8 mouse cellular contexts compared by ENCODE assay signal in the genomic region with DNA sequence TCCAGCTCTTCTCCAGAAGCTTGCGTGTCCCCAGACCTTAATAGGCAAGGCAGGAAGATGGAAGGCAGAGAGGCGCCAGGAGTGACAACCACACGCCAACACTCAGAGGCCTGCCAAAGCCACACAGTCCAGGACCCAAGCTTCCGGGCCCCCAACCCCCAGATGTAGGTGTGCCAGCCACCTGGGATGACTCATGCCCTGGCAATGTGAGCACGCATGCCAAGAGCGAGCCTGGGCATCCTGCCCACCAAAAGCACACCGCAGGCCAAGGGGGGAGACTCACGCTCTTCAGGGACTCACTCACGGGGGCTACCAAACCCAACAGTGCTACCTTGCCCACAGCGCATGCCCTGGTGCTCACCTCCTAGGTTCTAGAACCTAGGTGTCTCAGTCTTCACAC. TPM values are rescaled to one million over a fixed set of nuclear protein-coding genes. Genes with fewer than 3 reads are reported as not detected.
A peak's percentile ranks its signal among the peaks of the same experiment; 100 is the strongest.
DNase-seq lines count a peak whose midpoint lies in the region; ATAC-seq and TF ChIP-seq lines count a peak whose summit lies in the region.
"Had no signal": no experiment of that assay in that cellular context is flagged by ENCODE, and none has a peak within 500 bp of the region (broad histone marks: within the 10 kb centered on the region; RNA-seq: fewer than 3 reads in every experiment).

No protein-coding gene starts in this region.

- WGBS in hindbrain, embryonic 14.5 days = 55% methylated on average over 10 of the region's 10 CpGs
- WGBS in limb, embryonic 11.5 days = 52% methylated on average over 10 of the region's 10 CpGs
- 54% methylated on average over 10 of the region's 10 CpGs for WGBS in midbrain, embryonic 15.5 days

- TF ChIP-seq CTCF in Patski (IDR thresholded peaks at IDR 0.05) = no peak
- no peak for TF ChIP-seq CTCF in embryonic fibroblast, embryonic 13.5 days (IDR thresholded peaks at IDR 0.05; ENCODE audit: borderline replicate concordance, insufficient read depth, low read length)

- in situ Hi-C loops in Patski (cut with MboI; ENCODE audit: low pct_unique_long_range_greater_than_20kb) = no loop called here

- peak; percentile 59 for DNase-seq in CD4-positive, CD25-positive, alpha-beta regulatory T cell, adult 2 months (ENCODE audit: low read depth, low spot score)
- no peak for DNase-seq in Patski (ENCODE audit: low read depth, low spot score)
- no peak for DNase-seq in hindbrain, embryonic 14.5 days (ENCODE audit: low spot score)
- no peak for DNase-seq in limb, embryonic 11.5 days (ENCODE audit: low spot score)
- peak; percentile 34 to 61 for DNase-seq in thymus, postnatal 36 days

- H3K4me3 ChIP-seq in embryonic fibroblast, embryonic 13.5 days (ENCODE audit: insufficient read depth, low read length) = peak overlapping the region; percentile 9; the same call in 1 of the 2 replicates
- peak overlapping the region; percentile 38 for H3K4me3 ChIP-seq in hindbrain, embryonic 14.5 days (replicated peaks; ENCODE audit: low read length)
- peak overlapping the region; percentile 40 for H3K4me3 ChIP-seq in limb, embryonic 11.5 days (ENCODE audit: low read depth, low read length)
- H3K4me3 ChIP-seq in midbrain, embryonic 15.5 days = peak overlapping the region; percentile 41; the same call in 1 of the 2 replicates
- H3K4me3 ChIP-seq: erythroblast, embryonic 14.5 days had no signal

- ATAC-seq in Patski = peak; percentile 28
- ATAC-seq in hindbrain, embryonic 14.5 days (ENCODE audit: low FRiP score) = no peak
- no peak for ATAC-seq in limb, embryonic 11.5 days (ENCODE audit: insufficient number of reproducible peaks, low FRiP score, low TSS enrichment, low read depth)
- ATAC-seq in midbrain, embryonic 15.5 days (replicated peaks) = no peak

- POLR2A ChIA-PET in Patski (lab: Charles Lee) = interaction anchor here (0.6 kb wide), 1 partner anchor 12 kb away, joined by 3 read pairs; no protein-coding TSS in a partner anchor

- H3K9me3 ChIP-seq in hindbrain, embryonic 14.5 days (ENCODE audit: control insufficient read depth, low read length) = no peaks in the 10 kb centered on the region
- no peaks in the 10 kb centered on the region for H3K9me3 ChIP-seq in limb, embryonic 11.5 days (ENCODE audit: control insufficient read depth, low read length)
- H3K9me3 ChIP-seq in midbrain, embryonic 15.5 days = no peaks in the 10 kb centered on the region

- no peak for TF ChIP-seq POLR2A in embryonic fibroblast, embryonic 13.5 days (IDR thresholded peaks at IDR 0.05; ENCODE audit: low read depth, low read length)

- no peaks in the 10 kb centered on the region for H3K36me3 ChIP-seq in hindbrain, embryonic 14.5 days (replicated peaks; ENCODE audit: control insufficient read depth, insufficient read depth)
- H3K36me3 ChIP-seq in limb, embryonic 11.5 days (ENCODE audit: control insufficient read depth, insufficient read depth, low read length) = no peaks in the 10 kb centered on the region
- no peaks in the 10 kb centered on the region for H3K36me3 ChIP-seq in midbrain, embryonic 15.5 days (replicated peaks)

- 0 out of 2 replicates have a peak overlapping the region, but pooled peaks have one; percentile 55 for H3K9ac ChIP-seq in hindbrain, embryonic 14.5 days
- no peak overlapping the region for H3K9ac ChIP-seq in limb, embryonic 11.5 days (ENCODE audit: low read length)
- no peak overlapping the region for H3K9ac ChIP-seq in midbrain, embryonic 15.5 days

- CTCF ChIA-PET in Patski (lab: Charles Lee) = interaction anchor here (0.8 kb wide), 1 partner anchor 19 kb away, joined by 3 read pairs; no protein-coding TSS in a partner anchor

- H3K4me2 ChIP-seq in hindbrain, embryonic 14.5 days (replicated peaks) = peak overlapping the region; percentile 70
- H3K4me2 ChIP-seq in limb, embryonic 11.5 days (ENCODE audit: low read depth, severe bottlenecking) = peak overlapping the region; percentile 67
- H3K4me2 ChIP-seq in midbrain, embryonic 15.5 days = peak overlapping the region; percentile 72

- no peaks in the 10 kb centered on the region for H3K27me3 ChIP-seq in Patski
- peaks cover 50% of the 10 kb centered on the region for H3K27me3 ChIP-seq in hindbrain, embryonic 14.5 days (ENCODE audit: control insufficient read depth, insufficient read depth, low read length)
- peaks cover 38% of the 10 kb centered on the region for H3K27me3 ChIP-seq in limb, embryonic 11.5 days (ENCODE audit: control insufficient read depth, insufficient read depth, low read length)
- peaks cover 47% of the 10 kb centered on the region for H3K27me3 ChIP-seq in midbrain, embryonic 15.5 days (replicated peaks)

- H3K27ac ChIP-seq in embryonic fibroblast, embryonic 13.5 days (ENCODE audit: insufficient read depth, low read length) = no peak overlapping the region
- H3K27ac ChIP-seq in hindbrain, embryonic 14.5 days = no peak overlapping the region
- H3K27ac ChIP-seq in limb, embryonic 11.5 days (replicated peaks; ENCODE audit: low read depth, low read length) = no peak overlapping the region
- no peak overlapping the region for H3K27ac ChIP-seq in midbrain, embryonic 15.5 days

- 0 out of 2 replicates have a peak, but pooled peaks cover 4% of the 10 kb centered on the region for H3K4me1 ChIP-seq in embryonic fibroblast, embryonic 13.5 days (ENCODE audit: control insufficient read depth, insufficient read depth, low read length)
- H3K4me1 ChIP-seq in hindbrain, embryonic 14.5 days (replicated peaks; ENCODE audit: control insufficient read depth, insufficient read depth, low read length) = peaks cover 16% of the 10 kb centered on the region
- peaks cover 12% of the 10 kb centered on the region for H3K4me1 ChIP-seq in limb, embryonic 11.5 days (ENCODE audit: control insufficient read depth, insufficient read depth, low read length)
- peaks cover 22% of the 10 kb centered on the region for H3K4me1 ChIP-seq in midbrain, embryonic 15.5 days

RNA-seq across cellular contexts. Expression of a gene that starts 0.3 kb away (rescaled TPM):
- 0.45 TPM for polyA plus RNA-seq in Patski (2021)
- polyA plus RNA-seq in embryonic fibroblast, embryonic 13.5 days (2011; ENCODE audit: insufficient read length, low read depth, missing spikeins) = 0.44 and 0.92 TPM in 2 replicates
- 0.90 and 1.3 TPM in 2 replicates for polyA plus RNA-seq in hindbrain, embryonic 14.5 days (2014; fragmentation: Nextera tagmentation; extraction: Ambion mirVana)
- 0.31 and 0.45 TPM in 2 replicates for polyA plus RNA-seq in limb, embryonic 11.5 days (2014; fragmentation: Nextera tagmentation; extraction: Ambion mirVana)
- polyA plus RNA-seq in midbrain, embryonic 15.5 days (2015; fragmentation: Nextera tagmentation; extraction: Ambion mirVana) = 1.1 and 1.7 TPM in 2 replicates
- polyA plus RNA-seq: erythroblast, embryonic 14.5 days had no signal

RNA-seq across cellular contexts. Expression of a gene that starts 9.2 kb away (rescaled TPM):
- polyA plus RNA-seq in Patski (2021) = 56.1 TPM
- polyA plus RNA-seq in embryonic fibroblast, embryonic 13.5 days (2011; ENCODE audit: insufficient read length, low read depth, missing spikeins) = 60.4 and 65.2 TPM in 2 replicates
- 170 and 191 TPM in 2 replicates for polyA plus RNA-seq in hindbrain, embryonic 14.5 days (2014; fragmentation: Nextera tagmentation; extraction: Ambion mirVana)
- 142 and 147 TPM in 2 replicates for polyA plus RNA-seq in limb, embryonic 11.5 days (2014; fragmentation: Nextera tagmentation; extraction: Ambion mirVana)
- 163 and 172 TPM in 2 replicates for polyA plus RNA-seq in midbrain, embryonic 15.5 days (2015; fragmentation: Nextera tagmentation; extraction: Ambion mirVana)

RNA-seq across cellular contexts. Expression of a gene that starts 16.0 kb away (rescaled TPM):
- polyA plus RNA-seq in Patski (2021) = 42.1 TPM
- 37.8 and 55.0 TPM in 2 replicates for polyA plus RNA-seq in embryonic fibroblast, embryonic 13.5 days (2011; ENCODE audit: insufficient read length, low read depth, missing spikeins)
- polyA plus RNA-seq in hindbrain, embryonic 14.5 days (2014; fragmentation: Nextera tagmentation; extraction: Ambion mirVana) = 50.4 and 55.7 TPM in 2 replicates
- 118 and 119 TPM in 2 replicates for polyA plus RNA-seq in limb, embryonic 11.5 days (2014; fragmentation: Nextera tagmentation; extraction: Ambion mirVana)
- 51.0 and 52.7 TPM in 2 replicates for polyA plus RNA-seq in midbrain, embryonic 15.5 days (2015; fragmentation: Nextera tagmentation; extraction: Ambion mirVana)

RNA-seq across cellular contexts. Expression of a gene that starts 16.0 kb away (rescaled TPM):
- polyA plus RNA-seq in Patski (2021) = 10.3 TPM
- 9.0 and 11.6 TPM in 2 replicates for polyA plus RNA-seq in embryonic fibroblast, embryonic 13.5 days (2011; ENCODE audit: insufficient read length, low read depth, missing spikeins)
- 3.4 and 5.1 TPM in 2 replicates for polyA plus RNA-seq in hindbrain, embryonic 14.5 days (2014; fragmentation: Nextera tagmentation; extraction: Ambion mirVana)
- 7.8 and 8.7 TPM in 2 replicates for polyA plus RNA-seq in limb, embryonic 11.5 days (2014; fragmentation: Nextera tagmentation; extraction: Ambion mirVana)
- polyA plus RNA-seq in midbrain, embryonic 15.5 days (2015; fragmentation: Nextera tagmentation; extraction: Ambion mirVana) = 4.7 and 4.9 TPM in 2 replicates

RNA-seq across cellular contexts. Expression of a gene that starts 38.6 kb away (rescaled TPM):
- polyA plus RNA-seq in Patski (2021) = not detected
- not detected in 2 replicates for polyA plus RNA-seq in embryonic fibroblast, embryonic 13.5 days (2011; ENCODE audit: insufficient read length, low read depth, missing spikeins)
- 0.47 TPM in 1 of 2 replicates, not detected in the other for polyA plus RNA-seq in hindbrain, embryonic 14.5 days (2014; fragmentation: Nextera tagmentation; extraction: Ambion mirVana)
- not detected in 2 replicates for polyA plus RNA-seq in limb, embryonic 11.5 days (2014; fragmentation: Nextera tagmentation; extraction: Ambion mirVana)
- 0.40 and 0.68 TPM in 2 replicates for polyA plus RNA-seq in midbrain, embryonic 15.5 days (2015; fragmentation: Nextera tagmentation; extraction: Ambion mirVana)
- polyA plus RNA-seq: erythroblast, embryonic 14.5 days had no signal

Comparison
In these comparisons a context has a peak if more than half of its experiments do, and no peak if none do; other contexts are left out.
1. DNase-seq: peak in CD4-positive, CD25-positive, alpha-beta regulatory T cell, adult 2 months (single experiment) and thymus, postnatal 36 days (2 of 2); none in Patski (single experiment), hindbrain, embryonic 14.5 days (single experiment) and limb, embryonic 11.5 days (single experiment).
2. Peak in every context shown above with its lines, with median percentiles within 50 percentile points of each other: H3K4me3 ChIP-seq and H3K4me2 ChIP-seq.